Mouse (Mus musculus): ENCODE measurements at regions not wholly inside any gene's neighbourhood (a gene's known extent, or its start where the extent isn't known, plus 50 kb on each side); places are given as distances from the start of the nearest gene placed in this dataset.
"Not testable (repeated sequence)": the region's sequence is repeated elsewhere in the genome, so short reads cannot be mapped to it uniquely, and the experiment has no call there.

DNA sequence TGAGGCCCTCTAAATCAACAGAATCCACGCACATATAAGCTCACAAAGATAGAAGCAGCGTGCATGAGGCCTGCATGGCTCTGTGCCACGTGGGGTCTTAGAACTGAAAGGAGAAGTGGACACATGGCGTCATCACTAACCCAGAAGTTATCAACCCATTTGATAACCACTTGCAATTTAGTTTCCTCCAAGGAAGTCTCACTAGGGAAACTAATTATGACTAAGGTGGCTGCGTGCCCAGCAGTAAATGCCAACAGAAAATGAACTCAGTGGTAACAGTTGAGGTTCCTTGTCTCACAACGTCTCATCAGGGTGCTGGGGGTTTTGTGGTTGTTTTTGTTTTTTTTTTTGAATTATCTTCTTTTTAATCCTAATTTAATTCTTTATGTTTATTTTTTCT, 200.6 kb upstream of the Sesn3 start:
- Histone ChIP-seq H3K27me3 (replicated peaks; ENCODE audit: control insufficient read depth, insufficient read depth, low read length) (no peaks in the 10 kb centered on the region), H3K4me2 (ENCODE audit: low read depth, low read length) (no peak overlapping the region), H3K36me3 (ENCODE audit: control insufficient read depth, insufficient read depth, low read length) (no peaks in the 10 kb centered on the region), H3K4me1 (ENCODE audit: control insufficient read depth, insufficient read depth, low read length) (no peaks in the 10 kb centered on the region), H3K27ac (ENCODE audit: low read length) (no peak overlapping the region), H3K9me3 (ENCODE audit: control insufficient read depth, low read length) (no peaks in the 10 kb centered on the region), H3K9ac (ENCODE audit: low read depth, low read length) (no peak overlapping the region), H3K4me3 (ENCODE audit: low read length) (no peak overlapping the region)
- WGBS: 78% methylated on average over 6 of the region's 6 CpGs
- ATAC-seq: no peak

DNA sequence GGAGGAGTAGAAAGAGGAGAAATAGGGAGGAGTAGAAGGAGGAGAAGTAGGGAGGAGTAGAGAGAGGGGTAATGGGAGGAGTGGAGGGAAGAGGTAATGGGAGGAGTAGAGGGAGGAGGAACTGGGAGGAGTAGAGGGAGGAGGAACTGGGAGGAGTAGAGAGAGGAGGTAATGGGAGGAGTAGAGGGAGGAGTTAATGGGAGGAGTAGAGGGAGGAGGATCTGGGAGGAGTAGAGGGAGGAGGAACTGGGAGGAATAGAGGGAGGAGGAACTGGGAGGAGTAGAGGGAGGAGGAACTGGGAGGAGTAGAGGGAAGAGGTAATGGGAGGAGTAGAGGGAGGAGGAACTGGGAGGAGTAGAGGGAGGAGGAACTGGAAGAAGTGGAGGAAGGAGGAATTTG, 200.0 kb upstream of the Sesn3 start:
- ATAC-seq; H3K4me2 ChIP-seq (ENCODE audit: low read depth, low read length); H3K9ac ChIP-seq (ENCODE audit: low read depth, low read length); H3K27me3 ChIP-seq (replicated peaks; ENCODE audit: control insufficient read depth, insufficient read depth, low read length); H3K27ac ChIP-seq (ENCODE audit: low read length); H3K9me3 ChIP-seq (ENCODE audit: control insufficient read depth, low read length); H3K4me3 ChIP-seq (ENCODE audit: low read length); H3K4me1 ChIP-seq (ENCODE audit: control insufficient read depth, insufficient read depth, low read length); H3K36me3 ChIP-seq (ENCODE audit: control insufficient read depth, insufficient read depth, low read length): not testable (repeated sequence)

DNA sequence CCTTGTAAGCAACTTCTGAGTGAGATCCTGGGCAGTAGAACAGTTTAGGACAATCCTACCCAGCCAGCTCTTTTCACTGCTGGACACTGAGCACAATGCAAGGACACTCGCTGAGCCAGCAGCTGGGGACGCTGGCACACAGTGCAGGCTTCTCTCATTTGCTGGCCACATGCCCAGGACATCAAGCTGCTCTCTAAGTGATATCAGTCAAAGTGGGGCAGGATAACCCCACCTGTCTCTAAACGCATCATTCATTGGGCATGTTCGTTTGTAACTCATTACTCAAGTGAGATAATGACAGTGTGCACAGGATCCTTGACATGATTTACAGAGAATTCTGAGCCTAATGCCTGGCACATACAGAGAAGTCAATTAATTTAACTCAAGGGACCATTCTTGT, 199.4 kb upstream of the Sesn3 start:
- WGBS: 57% methylated on average over 4 of the region's 4 CpGs
- no peak overlapping the region for H3K27ac ChIP-seq (ENCODE audit: low read length)
- no peak overlapping the region for H3K9ac ChIP-seq (ENCODE audit: low read depth, low read length)
- no peaks in the 10 kb centered on the region for H3K9me3 ChIP-seq (ENCODE audit: control insufficient read depth, low read length)
- H3K4me3 ChIP-seq (ENCODE audit: low read length): no peak overlapping the region
- no peaks in the 10 kb centered on the region for H3K27me3 ChIP-seq (replicated peaks; ENCODE audit: control insufficient read depth, insufficient read depth, low read length)
- H3K36me3 ChIP-seq (ENCODE audit: control insufficient read depth, insufficient read depth, low read length): no peaks in the 10 kb centered on the region
- no peaks in the 10 kb centered on the region for H3K4me1 ChIP-seq (ENCODE audit: control insufficient read depth, insufficient read depth, low read length)
- no peak for ATAC-seq
- no peak overlapping the region for H3K4me2 ChIP-seq (ENCODE audit: low read depth, low read length)

- H3K4me1 ChIP-seq (ENCODE audit: control insufficient read depth, insufficient read depth, low read length): no peaks in the 10 kb centered on the region
- no peak overlapping the region for H3K4me3 ChIP-seq (ENCODE audit: low read length)
- no peak overlapping the region for H3K4me2 ChIP-seq (ENCODE audit: low read depth, low read length)
- no peaks in the 10 kb centered on the region for H3K36me3 ChIP-seq (ENCODE audit: control insufficient read depth, insufficient read depth, low read length)
- H3K9ac ChIP-seq (ENCODE audit: low read depth, low read length): no peak overlapping the region
- H3K9me3 ChIP-seq (ENCODE audit: control insufficient read depth, low read length): no peaks in the 10 kb centered on the region
- no peak for ATAC-seq
- H3K27me3 ChIP-seq (replicated peaks; ENCODE audit: control insufficient read depth, insufficient read depth, low read length): no peaks in the 10 kb centered on the region
- WGBS: 100% methylated on average over 1 of the region's 1 CpGs
- no peak overlapping the region for H3K27ac ChIP-seq (ENCODE audit: low read length)
Observed at GRCm38 (mm10) chr9:14075868-14076267, 199.0 kb upstream of the Sesn3 start.

- WGBS: 62% methylated on average over 5 of the region's 5 CpGs
- no peaks in the 10 kb centered on the region for H3K4me1 ChIP-seq (ENCODE audit: control insufficient read depth, insufficient read depth, low read length)
- no peaks in the 10 kb centered on the region for H3K27me3 ChIP-seq (replicated peaks; ENCODE audit: control insufficient read depth, insufficient read depth, low read length)
- no peak overlapping the region for H3K4me2 ChIP-seq (ENCODE audit: low read depth, low read length)
- H3K4me3 ChIP-seq (ENCODE audit: low read length): no peak overlapping the region
- H3K27ac ChIP-seq (ENCODE audit: low read length): no peak overlapping the region
- no peak overlapping the region for H3K9ac ChIP-seq (ENCODE audit: low read depth, low read length)
- no peaks in the 10 kb centered on the region for H3K36me3 ChIP-seq (ENCODE audit: control insufficient read depth, insufficient read depth, low read length)
- H3K9me3 ChIP-seq (ENCODE audit: control insufficient read depth, low read length): no peaks in the 10 kb centered on the region
- no peak for ATAC-seq
Observed at GRCm38 (mm10) chr9:14076728-14077127, 198.1 kb upstream of the Sesn3 start.

DNA sequence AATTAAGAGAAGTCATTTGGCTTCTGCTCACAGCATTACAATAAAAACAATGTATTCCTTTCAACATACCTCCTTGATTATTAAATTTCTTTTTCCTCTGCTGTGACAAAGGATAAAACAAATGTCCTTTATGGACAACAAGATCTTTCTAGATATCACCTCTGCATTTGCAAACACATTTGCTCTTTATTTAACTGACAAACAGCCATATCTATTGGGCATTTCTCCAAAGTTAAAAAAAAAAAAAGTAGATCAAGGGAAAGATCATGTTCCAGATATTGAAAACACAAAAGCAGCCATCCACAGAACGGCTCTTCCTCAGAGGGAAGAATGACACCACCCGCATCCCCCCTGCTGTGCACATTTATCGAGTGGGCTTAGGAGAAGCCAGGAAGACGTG, 193.7 kb upstream of the Sesn3 start:
- Histone ChIP-seq H3K9me3 (ENCODE audit: control insufficient read depth, low read length) (no peaks in the 10 kb centered on the region), H3K36me3 (ENCODE audit: control insufficient read depth, insufficient read depth, low read length) (no peaks in the 10 kb centered on the region), H3K4me1 (ENCODE audit: control insufficient read depth, insufficient read depth, low read length) (no peaks in the 10 kb centered on the region), H3K27me3 (replicated peaks; ENCODE audit: control insufficient read depth, insufficient read depth, low read length) (no peaks in the 10 kb centered on the region), H3K9ac (ENCODE audit: low read depth, low read length) (no peak overlapping the region), H3K4me3 (ENCODE audit: low read length) (no peak overlapping the region), H3K4me2 (ENCODE audit: low read depth, low read length) (no peak overlapping the region), H3K27ac (ENCODE audit: low read length) (no peak overlapping the region)
- WGBS: 55% methylated on average over 4 of the region's 4 CpGs
- no peak for ATAC-seq

- Histone ChIP-seq H3K4me2 (ENCODE audit: low read depth, low read length) (no peak overlapping the region), H3K9me3 (ENCODE audit: control insufficient read depth, low read length) (no peaks in the 10 kb centered on the region), H3K4me3 (ENCODE audit: low read length) (no peak overlapping the region), H3K27ac (ENCODE audit: low read length) (no peak overlapping the region), H3K27me3 (replicated peaks; ENCODE audit: control insufficient read depth, insufficient read depth, low read length) (no peaks in the 10 kb centered on the region), H3K4me1 (ENCODE audit: control insufficient read depth, insufficient read depth, low read length) (no peaks in the 10 kb centered on the region), H3K36me3 (ENCODE audit: control insufficient read depth, insufficient read depth, low read length) (no peaks in the 10 kb centered on the region), H3K9ac (ENCODE audit: low read depth, low read length) (no peak overlapping the region)
- no peak for ATAC-seq
- 34% methylated on average over 2 of the region's 2 CpGs for WGBS
Observed at GRCm38 (mm10) chr9:14086201-14086600, 188.7 kb upstream of the Sesn3 start.

- Histone ChIP-seq H3K4me3 (ENCODE audit: low read length) (no peak overlapping the region), H3K27ac (ENCODE audit: low read length) (no peak overlapping the region), H3K9ac (ENCODE audit: low read depth, low read length) (no peak overlapping the region), H3K27me3 (replicated peaks; ENCODE audit: control insufficient read depth, insufficient read depth, low read length) (no peaks in the 10 kb centered on the region), H3K36me3 (ENCODE audit: control insufficient read depth, insufficient read depth, low read length) (no peaks in the 10 kb centered on the region), H3K9me3 (ENCODE audit: control insufficient read depth, low read length) (no peaks in the 10 kb centered on the region), H3K4me1 (ENCODE audit: control insufficient read depth, insufficient read depth, low read length) (no peaks in the 10 kb centered on the region), H3K4me2 (ENCODE audit: low read depth, low read length) (no peak overlapping the region)
- 87% methylated on average over 3 of the region's 3 CpGs for WGBS
- ATAC-seq: no peak
Observed at GRCm38 (mm10) chr9:14086611-14087010, 188.3 kb upstream of the Sesn3 start.

DNA sequence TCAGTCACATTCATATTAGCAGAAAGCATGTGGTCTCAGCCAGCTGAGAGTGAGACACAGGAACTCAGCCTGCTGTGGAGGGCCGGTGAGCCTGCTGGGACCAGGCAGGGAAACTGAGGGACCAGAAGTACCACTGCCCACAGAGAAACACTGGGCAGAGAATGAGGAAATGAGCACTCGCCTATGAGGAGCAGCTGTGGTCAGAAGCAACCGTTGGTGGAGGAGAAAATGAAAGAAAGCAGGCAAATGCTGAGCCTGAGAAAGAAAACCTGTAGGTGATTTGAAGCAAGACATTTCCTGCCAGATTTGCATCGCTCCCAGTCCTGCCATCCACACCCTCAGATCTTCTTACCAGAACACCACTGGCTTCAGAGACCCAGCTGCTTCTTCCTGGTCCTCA, 187.0 kb upstream of the Sesn3 start:
- no peaks in the 10 kb centered on the region for H3K36me3 ChIP-seq (ENCODE audit: control insufficient read depth, insufficient read depth, low read length)
- 67% methylated on average over 4 of the region's 4 CpGs for WGBS

GRCm38 (mm10) chr9:14089791-14090256, 185.0 kb upstream of the Sesn3 start:
- WGBS: 53% methylated on average over 8 of the region's 8 CpGs

More for the DNA sequence above, 187.0 kb upstream of the Sesn3 start:
- H3K9me3 ChIP-seq (ENCODE audit: control insufficient read depth, low read length): no peaks in the 10 kb centered on the region
- H3K4me1 ChIP-seq (ENCODE audit: control insufficient read depth, insufficient read depth, low read length): no peaks in the 10 kb centered on the region
- no peak overlapping the region for H3K9ac ChIP-seq (ENCODE audit: low read depth, low read length)
- H3K27ac ChIP-seq (ENCODE audit: low read length): no peak overlapping the region
- H3K27me3 ChIP-seq (replicated peaks; ENCODE audit: control insufficient read depth, insufficient read depth, low read length): no peaks in the 10 kb centered on the region
- no peak overlapping the region for H3K4me2 ChIP-seq (ENCODE audit: low read depth, low read length)
- H3K4me3 ChIP-seq (ENCODE audit: low read length): no peak overlapping the region
- no peak for ATAC-seq

More at GRCm38 (mm10) chr9:14089791-14090256, 185.0 kb upstream of the Sesn3 start:
- H3K9ac ChIP-seq (ENCODE audit: low read depth, low read length): no peak overlapping the region
- no peaks in the 10 kb centered on the region for H3K27me3 ChIP-seq (replicated peaks; ENCODE audit: control insufficient read depth, insufficient read depth, low read length)
- no peaks in the 10 kb centered on the region for H3K36me3 ChIP-seq (ENCODE audit: control insufficient read depth, insufficient read depth, low read length)
- no peaks in the 10 kb centered on the region for H3K9me3 ChIP-seq (ENCODE audit: control insufficient read depth, low read length)
- ATAC-seq: no peak
- H3K4me2 ChIP-seq (ENCODE audit: low read depth, low read length): no peak overlapping the region
- no peak overlapping the region for H3K27ac ChIP-seq (ENCODE audit: low read length)
- H3K4me3 ChIP-seq (ENCODE audit: low read length): no peak overlapping the region
- H3K4me1 ChIP-seq (ENCODE audit: control insufficient read depth, insufficient read depth, low read length): no peaks in the 10 kb centered on the region

All from intestine, embryonic 16.5 days (tissue).